Mouse (Mus musculus) thymus, adult 2 months (tissue): Measurements from ENCODE around the gene Gpr88.

ENCODE experiments used
- CTCF ChIP-seq: fragments of 200-500 bp; IDR thresholded peaks from 2 replicates; pipeline ENCODE4 v1.5.1; 2012; ENCODE audit warnings: mild to moderate bottlenecking, control low read depth, low read length, moderate library complexity, borderline replicate concordance; ENCODE audit not compliant: control insufficient read depth, poor library complexity, insufficient read depth; ENCODE audit errors: extremely low read depth
- POLR2A ChIP-seq: fragments of 200-500 bp; IDR thresholded peaks from 2 replicates; pipeline ENCODE4 v1.6.1; 2012; ENCODE audit warnings: mild to moderate bottlenecking, low read length, control low read depth, moderate library complexity; ENCODE audit not compliant: control insufficient read depth, poor library complexity, insufficient read depth; ENCODE audit errors: extremely low read depth

DNA sequence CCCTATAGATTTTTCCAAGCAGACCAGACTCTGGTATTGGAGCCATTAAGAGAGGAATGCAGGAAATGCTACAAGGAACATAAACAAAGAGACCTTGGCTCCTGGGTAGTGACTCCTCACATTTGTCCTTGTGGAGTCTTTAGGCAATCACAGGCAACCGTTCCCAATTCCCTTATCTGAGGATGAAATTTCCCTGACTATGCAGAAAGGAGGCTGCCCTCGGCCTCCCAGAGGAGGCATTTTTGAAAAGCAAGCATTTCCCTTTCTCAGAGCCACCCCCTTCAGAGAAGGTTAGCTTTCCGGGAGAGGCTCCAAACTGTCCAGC, 31.7 kb downstream of the Gpr88 start:
- TF ChIP-seq POLR2A (no peak), CTCF (no peak)
